Mouse (Mus musculus) C2C12 (cell line): ENCODE data around the gene Rpf2. TPM values are rescaled to one million over a fixed set of nuclear protein-coding genes. Genes with fewer than 3 reads are reported as not detected.

Experiments used
- H3K27me3 ChIP-seq: one replicate; pipeline ENCODE4 v1.6.1; 2011; ENCODE audit not compliant: control insufficient read depth, insufficient read depth, insufficient read length
- H3K36me3 ChIP-seq: one replicate; pipeline ENCODE4 v1.6.1; 2011; ENCODE audit not compliant: control insufficient read depth, insufficient read depth
- H3K4me3 ChIP-seq: one replicate; pipeline ENCODE4 v1.5.1; 2011; ENCODE audit warnings: mild to moderate bottlenecking, control low read depth; ENCODE audit not compliant: poor library complexity, insufficient read depth, severe bottlenecking
- H3K79me2 ChIP-seq: one replicate; pipeline ENCODE4 v1.6.1; 2011; ENCODE audit not compliant: control insufficient read depth, insufficient read depth
- H3K79me3 ChIP-seq: one replicate; pipeline ENCODE4 v1.6.1; 2011; ENCODE audit warnings: low read depth, control low read depth
- H3ac ChIP-seq: one replicate; pipeline ENCODE3; 2011; ENCODE audit warnings: low read depth; ENCODE audit not compliant: control insufficient read depth, insufficient read length
- CEBPB ChIP-seq: IDR thresholded peaks from one replicate; pipeline ENCODE4 v1.6.1; 2011; ENCODE audit warnings: low read depth, mild to moderate bottlenecking, control low read depth, moderate library complexity
- CTCF ChIP-seq: IDR thresholded peaks from one replicate; pipeline ENCODE4 v1.5.1; 2011; ENCODE audit not compliant: control insufficient read depth, insufficient read depth, insufficient read length
- FOSL1 ChIP-seq: IDR thresholded peaks from one replicate; pipeline ENCODE4 v1.8.0; 2011; ENCODE audit warnings: mild to moderate bottlenecking, low read length; ENCODE audit not compliant: poor library complexity, insufficient read depth, severe bottlenecking
- MAX ChIP-seq: IDR thresholded peaks from one replicate; pipeline ENCODE4 v1.6.1; 2011; ENCODE audit warnings: mild to moderate bottlenecking, control low read depth
- MYOD1 ChIP-seq: IDR thresholded peaks from one replicate; pipeline ENCODE4 v1.6.1; 2011; ENCODE audit warnings: low read depth; ENCODE audit not compliant: control insufficient read depth, insufficient read length
- MYOG ChIP-seq: IDR thresholded peaks from one replicate; pipeline ENCODE4 v1.6.1; 2011; ENCODE audit not compliant: control insufficient read depth, insufficient read length; ENCODE audit errors: extremely low read depth
- USF1 ChIP-seq: IDR thresholded peaks from one replicate; pipeline ENCODE4 v1.6.1; 2011; ENCODE audit warnings: low read depth, mild to moderate bottlenecking, control low read depth, moderate library complexity
- polyA plus RNA-seq: library from polyadenylated mRNA; unstranded; fragments of >200 nt; fragmentation: generic; extraction: Trizol; gene quantifications from one replicate; pipeline ENCODE4 v1.2.1, GENCODE M21; 2012; ENCODE audit warnings: missing spikeins

The Rpf2 gene
- polyA plus RNA-seq, 1 experiment: 25.8 TPM

DNA sequence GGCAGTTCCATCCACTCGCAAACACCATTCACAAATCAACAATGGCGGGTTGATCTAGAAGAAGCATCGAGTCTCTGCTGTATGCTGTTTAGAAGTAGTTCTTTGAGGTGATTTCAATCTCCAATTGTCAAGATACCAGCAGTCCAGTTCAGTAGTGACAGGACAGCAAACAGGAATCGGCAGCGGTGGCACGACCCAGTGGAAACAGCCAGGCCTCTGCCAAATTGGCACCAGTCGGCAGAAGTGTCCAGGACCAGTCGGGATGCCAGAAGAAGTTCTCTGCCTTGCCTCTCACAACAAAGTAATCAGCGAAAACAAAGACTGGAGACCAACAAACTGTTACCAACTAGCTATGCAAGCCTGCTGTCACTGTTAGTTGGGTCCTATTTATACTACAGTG, 36.8 kb upstream of the Rpf2 start:
- Histone ChIP-seq H3K36me3 (peaks cover 30% of the 10 kb centered on the region), H3K4me3 (no peak overlapping the region), H3K79me3 (no peaks in the 10 kb centered on the region), H3K79me2 (no peaks in the 10 kb centered on the region), H3ac (no peak overlapping the region), H3K27me3 (no peaks in the 10 kb centered on the region)
- TF ChIP-seq MYOD1: no peak
- TF ChIP-seq USF1: no peak
- TF ChIP-seq MYOG: no peak
- no peak for TF ChIP-seq CEBPB
- no peak for TF ChIP-seq FOSL1
- TF ChIP-seq CTCF: no peak
- TF ChIP-seq MAX: no peak

DNA sequence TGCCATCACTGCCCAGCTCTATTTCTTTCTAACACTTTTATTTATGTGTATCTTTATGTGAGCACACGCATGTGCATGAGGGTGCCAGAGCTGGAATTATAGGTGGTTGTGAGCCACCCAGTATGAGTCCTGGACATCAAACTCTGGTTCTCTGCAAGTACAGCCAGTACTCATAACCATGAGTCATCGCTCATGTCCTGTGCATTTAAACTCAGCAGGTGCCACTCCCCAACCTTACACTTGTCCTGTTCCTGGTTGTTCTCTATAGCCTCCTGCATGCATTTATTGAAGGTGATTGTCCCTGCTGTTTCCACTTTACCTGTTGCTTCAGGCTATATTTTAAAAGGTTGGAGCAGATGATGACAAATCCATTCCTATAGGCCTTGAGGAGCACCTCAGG, 34.7 kb upstream of the Rpf2 start:
- H3K36me3 ChIP-seq: peaks cover 23% of the 10 kb centered on the region
- TF ChIP-seq USF1 (no peak), MYOG (no peak), MYOD1 (no peak), CTCF (no peak), FOSL1 (no peak), CEBPB (no peak), MAX (no peak)
- H3K27me3 ChIP-seq: no peaks in the 10 kb centered on the region
- H3K4me3 ChIP-seq: no peak overlapping the region
- H3K79me2 ChIP-seq: no peaks in the 10 kb centered on the region
- H3K79me3 ChIP-seq: no peaks in the 10 kb centered on the region
- no peak overlapping the region for H3ac ChIP-seq

DNA sequence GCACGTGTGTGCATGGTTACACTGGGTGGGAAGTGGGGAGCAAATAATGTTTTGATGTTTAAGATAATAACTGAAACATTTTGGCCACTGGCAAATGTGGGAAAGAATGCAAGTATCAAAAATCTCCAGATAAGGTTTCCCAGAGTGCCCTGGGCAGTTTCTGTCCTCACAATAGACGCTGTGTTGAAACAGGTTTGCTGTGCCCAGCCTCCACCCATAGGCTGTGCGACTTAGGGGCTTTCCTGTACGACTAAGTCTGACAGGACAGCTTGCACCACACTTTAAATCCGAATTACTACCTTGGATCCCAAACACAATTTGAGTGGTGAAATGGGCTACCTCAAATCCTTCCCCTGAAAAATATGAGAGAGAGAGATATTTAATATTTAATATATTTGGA, 31.5 kb upstream of the Rpf2 start:
- no peak overlapping the region for H3ac ChIP-seq
- H3K36me3 ChIP-seq: no peaks in the 10 kb centered on the region
- no peaks in the 10 kb centered on the region for H3K79me2 ChIP-seq
- no peaks in the 10 kb centered on the region for H3K27me3 ChIP-seq
- no peak overlapping the region for H3K4me3 ChIP-seq
- no peaks in the 10 kb centered on the region for H3K79me3 ChIP-seq
- TF ChIP-seq CTCF (no peak), MYOD1 (no peak), CEBPB (no peak), USF1 (no peak), MYOG (no peak), MAX (no peak), FOSL1 (no peak)

DNA sequence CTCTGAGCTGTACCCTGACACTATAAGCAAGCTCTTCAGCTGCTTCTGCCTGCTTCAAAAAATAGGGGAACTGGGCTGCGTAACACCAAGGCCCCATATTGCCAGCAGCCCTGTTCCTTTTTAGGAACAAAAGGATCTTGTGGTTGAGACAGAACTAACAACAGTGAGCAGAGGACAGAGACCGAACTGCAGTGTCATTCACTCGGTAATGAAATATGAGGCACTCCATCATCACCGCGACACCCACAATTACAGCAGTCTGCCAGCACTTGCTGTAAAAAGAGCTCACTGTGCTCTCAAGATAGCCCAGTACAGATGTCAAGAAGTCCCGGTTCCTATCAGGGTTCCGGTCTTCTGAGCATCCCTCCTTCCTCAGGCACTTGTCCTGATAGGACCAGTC, 29.2 kb upstream of the Rpf2 start:
- TF ChIP-seq CEBPB (no peak), USF1 (no peak), MAX (no peak), CTCF (no peak), FOSL1 (no peak), MYOG (no peak), MYOD1 (no peak)
- H3K27me3 ChIP-seq: no peaks in the 10 kb centered on the region
- H3ac ChIP-seq: no peak overlapping the region
- H3K79me3 ChIP-seq: no peaks in the 10 kb centered on the region
- no peaks in the 10 kb centered on the region for H3K36me3 ChIP-seq
- no peaks in the 10 kb centered on the region for H3K79me2 ChIP-seq
- no peak overlapping the region for H3K4me3 ChIP-seq

DNA sequence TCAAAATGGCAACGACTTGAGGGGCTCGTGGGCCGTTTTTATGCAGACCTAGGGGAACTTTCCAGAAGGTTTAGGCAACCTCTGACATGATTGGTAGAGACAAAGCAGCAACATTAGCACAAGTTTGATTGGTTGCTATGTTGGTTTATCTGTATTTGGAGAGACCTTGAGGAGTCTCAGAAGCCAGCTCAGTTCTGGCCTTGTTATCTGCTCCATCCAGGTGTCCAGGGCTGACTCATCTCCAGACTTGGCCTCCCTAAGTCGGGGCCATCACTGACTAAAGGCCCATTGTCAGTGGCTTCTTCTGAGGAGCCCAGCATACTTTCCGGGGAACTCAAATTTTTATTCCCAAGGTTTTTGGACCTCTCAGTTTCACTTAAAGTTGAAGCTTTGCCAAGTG, 27.1 kb upstream of the Rpf2 start:
- H3K27me3 ChIP-seq: no peaks in the 10 kb centered on the region
- no peaks in the 10 kb centered on the region for H3K79me2 ChIP-seq
- H3K4me3 ChIP-seq: no peak overlapping the region
- no peak for TF ChIP-seq MAX
- no peak for TF ChIP-seq FOSL1
- TF ChIP-seq CTCF: no peak
- no peak for TF ChIP-seq USF1
- TF ChIP-seq MYOG: no peak
- TF ChIP-seq MYOD1: no peak
- TF ChIP-seq CEBPB: no peak
- no peak overlapping the region for H3ac ChIP-seq
- no peaks in the 10 kb centered on the region for H3K36me3 ChIP-seq
- no peaks in the 10 kb centered on the region for H3K79me3 ChIP-seq

DNA sequence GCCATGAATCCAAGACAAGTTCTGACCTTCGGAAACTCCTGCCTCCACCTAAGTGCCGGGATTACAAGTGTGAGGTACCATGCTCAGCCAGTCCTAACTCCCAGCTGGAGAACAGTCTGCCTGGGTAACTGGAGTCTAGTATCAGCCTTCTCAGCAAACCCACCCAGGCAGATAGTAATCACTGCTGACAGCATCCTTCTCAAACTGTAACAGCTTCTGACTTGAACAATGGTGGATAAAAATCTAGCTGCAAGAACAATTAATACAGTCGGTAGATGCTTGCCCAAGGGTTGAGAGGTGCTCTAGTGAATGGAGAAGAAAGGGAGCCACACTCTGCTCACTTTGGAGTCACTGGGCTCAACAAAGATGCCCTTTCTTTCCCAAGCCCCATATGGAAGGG, 24.4 kb upstream of the Rpf2 start:
- no peaks in the 10 kb centered on the region for H3K79me2 ChIP-seq
- no peaks in the 10 kb centered on the region for H3K79me3 ChIP-seq
- H3K27me3 ChIP-seq: no peaks in the 10 kb centered on the region
- no peaks in the 10 kb centered on the region for H3K36me3 ChIP-seq
- no peak overlapping the region for H3ac ChIP-seq
- no peak overlapping the region for H3K4me3 ChIP-seq
- TF ChIP-seq MAX (no peak), USF1 (no peak), MYOG (no peak), MYOD1 (no peak)
